9 mouse cellular contexts compared by ENCODE assay signal in genomic region chr11:117497256-117498136, GRCm38 (mm10). TPM values are rescaled to one million over a fixed set of nuclear protein-coding genes. Genes with fewer than 3 reads are reported as not detected.
DNase-seq lines count a peak whose midpoint lies in the region; ATAC-seq and TF ChIP-seq lines count a peak whose summit lies in the region.
"Had no signal": no experiment of that assay in that cellular context is flagged by ENCODE, and none has a peak within 500 bp of the region (broad histone marks: within the 10 kb centered on the region; RNA-seq: fewer than 3 reads in every experiment).

No protein-coding gene starts in this region.

- no peak for TF ChIP-seq CTCF in layer of hippocampus, adult 2 months (conservative IDR thresholded peaks at IDR 0.05)

- 8% methylated on average over 16 of the region's 16 CpGs for WGBS in hindbrain, embryonic 16.5 days
- 11% methylated on average over 16 of the region's 16 CpGs for WGBS in limb, embryonic 11.5 days
- 4% methylated on average over 16 of the region's 16 CpGs for WGBS in midbrain, embryonic 16.5 days

- intact Hi-C loops in gastrocnemius, postnatal 14 days (cut with DNase I; ENCODE audit: low total_unique reads) = loop anchor here (2.0 kb wide), 1 partner anchor 15 kb away; no protein-coding TSS in a partner anchor

- H3K4me2 ChIP-seq in hindbrain, embryonic 16.5 days (ENCODE audit: low read length) = peak overlapping the region; percentile 48
- H3K4me2 ChIP-seq in limb, embryonic 11.5 days (ENCODE audit: low read depth, severe bottlenecking) = peak overlapping the region; percentile 32
- peak overlapping the region; percentile 20 for H3K4me2 ChIP-seq in midbrain, embryonic 16.5 days (ENCODE audit: low read length)

- H3K36me3 ChIP-seq in hindbrain, embryonic 16.5 days (ENCODE audit: control insufficient read depth, insufficient read depth, low read length) = no peaks in the 10 kb centered on the region
- no peaks in the 10 kb centered on the region for H3K36me3 ChIP-seq in limb, embryonic 11.5 days (ENCODE audit: control insufficient read depth, insufficient read depth, low read length)
- no peaks in the 10 kb centered on the region for H3K36me3 ChIP-seq in midbrain, embryonic 16.5 days (ENCODE audit: control insufficient read depth, insufficient read depth, low read length)

- DNase-seq in layer of hippocampus, adult 2 months (ENCODE audit: low spot score in 2 of 2) = no peak
- no peak for DNase-seq in layer of hippocampus, adult 9-10 months (ENCODE audit: low spot score)
- peak; percentile 75 for DNase-seq in gastrocnemius, postnatal 14 days
- peak; percentile 85 for DNase-seq in limb, embryonic 11.5 days (ENCODE audit: low spot score)
- peak; percentile 49 for DNase-seq in thymus, postnatal 4 days

- peak; percentile 91 for ATAC-seq in hindbrain, embryonic 16.5 days
- peak; percentile 96 for ATAC-seq in limb, embryonic 11.5 days (ENCODE audit: insufficient number of reproducible peaks, low FRiP score, low TSS enrichment, low read depth)
- ATAC-seq in midbrain, embryonic 16.5 days = peak; percentile 92
- no peak for ATAC-seq in erythroid progenitor cell, adult 5-6 weeks (replicated peaks; ENCODE audit: low FRiP score, poor library complexity, severe bottlenecking)

- 0 out of 2 replicates have a peak, but pooled peaks cover 3% of the 10 kb centered on the region for H3K27me3 ChIP-seq in hindbrain, embryonic 16.5 days (replicated peaks; ENCODE audit: control insufficient read depth, insufficient read depth, low read length)
- H3K27me3 ChIP-seq in limb, embryonic 11.5 days (ENCODE audit: control insufficient read depth, insufficient read depth, low read length) = no peaks in the 10 kb centered on the region
- no peaks in the 10 kb centered on the region for H3K27me3 ChIP-seq in midbrain, embryonic 16.5 days (ENCODE audit: control insufficient read depth, insufficient read depth, low read depth, low read length)

- peak overlapping the region; percentile 54 for H3K9ac ChIP-seq in hindbrain, embryonic 16.5 days (ENCODE audit: low read depth, low read length)
- peak overlapping the region; percentile 31 for H3K9ac ChIP-seq in limb, embryonic 11.5 days (ENCODE audit: low read length)
- peak overlapping the region; percentile 55 for H3K9ac ChIP-seq in midbrain, embryonic 16.5 days (ENCODE audit: low read depth, low read length)

- H3K27ac ChIP-seq in layer of hippocampus, adult 2 months = peak overlapping the region; percentile 78
- peak overlapping the region; percentile 91 for H3K27ac ChIP-seq in hindbrain, embryonic 16.5 days (ENCODE audit: low read depth, low read length)
- H3K27ac ChIP-seq in limb, embryonic 11.5 days (replicated peaks; ENCODE audit: low read depth, low read length) = peak overlapping the region; percentile 88
- H3K27ac ChIP-seq in midbrain, embryonic 16.5 days (ENCODE audit: low read length) = peak overlapping the region; percentile 83

- H3K4me1 ChIP-seq in hindbrain, embryonic 16.5 days (ENCODE audit: control insufficient read depth, insufficient read depth, low read depth, low read length) = peaks cover 25% of the 10 kb centered on the region
- peaks cover 24% of the 10 kb centered on the region for H3K4me1 ChIP-seq in limb, embryonic 11.5 days (ENCODE audit: control insufficient read depth, insufficient read depth, low read length)
- peaks cover 38% of the 10 kb centered on the region for H3K4me1 ChIP-seq in midbrain, embryonic 16.5 days (ENCODE audit: control insufficient read depth, insufficient read depth, low read length)

- H3K4me3 ChIP-seq in layer of hippocampus, adult 2 months = peak overlapping the region; percentile 0; the same call in 1 of the 2 replicates
- no peak overlapping the region for H3K4me3 ChIP-seq in hindbrain, embryonic 16.5 days (ENCODE audit: low read length)
- no peak overlapping the region for H3K4me3 ChIP-seq in limb, embryonic 11.5 days (ENCODE audit: low read depth, low read length)
- no peak overlapping the region; the same call in 1 of the 2 replicates for H3K4me3 ChIP-seq in midbrain, embryonic 16.5 days (ENCODE audit: low read depth, low read length)

- H3K9me3 ChIP-seq in hindbrain, embryonic 16.5 days (ENCODE audit: control insufficient read depth, low read length) = no peaks in the 10 kb centered on the region
- H3K9me3 ChIP-seq in limb, embryonic 11.5 days (ENCODE audit: control insufficient read depth, low read length) = no peaks in the 10 kb centered on the region
- H3K9me3 ChIP-seq in midbrain, embryonic 16.5 days (replicated peaks; ENCODE audit: control insufficient read depth, low read length, poor library complexity, severe bottlenecking) = no peaks in the 10 kb centered on the region

RNA-seq across cellular contexts. Expression of gene Gm11733, which starts 13.3 kb away (rescaled TPM):
- total RNA-seq in layer of hippocampus, adult 2 months (2021) = under 1 TPM; 0.20 to 0.26 TPM
- total RNA-seq in gastrocnemius, postnatal 14 days (2021) = not detected
- 0.06 TPM in 2 replicates for polyA plus RNA-seq in hindbrain, embryonic 16.5 days (2015; fragmentation: Nextera tagmentation; extraction: Ambion mirVana)
- polyA plus RNA-seq in limb, embryonic 11.5 days (2014; fragmentation: Nextera tagmentation; extraction: Ambion mirVana) = not detected in 2 replicates
- not detected in 2 replicates for polyA plus RNA-seq in midbrain, embryonic 16.5 days (2015; fragmentation: Nextera tagmentation; extraction: Ambion mirVana)
- total RNA-seq in erythroid progenitor cell, adult 5-6 weeks (2015; ENCODE audit: low replicate concordance) = not detected in 2 replicates
- total RNA-seq in erythroid progenitor cell, adult 5-6 weeks (2017; ENCODE audit: low replicate concordance) = not detected in 2 replicates
- total RNA-seq: CH12.LX had no signal

Comparison
In these comparisons a context has a peak if more than half of its experiments do, and no peak if none do; other contexts are left out.
1. DNase-seq: peak in gastrocnemius, postnatal 14 days (single experiment), limb, embryonic 11.5 days (single experiment) and thymus, postnatal 4 days (single experiment); none in layer of hippocampus, adult 2 months (0 of 2) and layer of hippocampus, adult 9-10 months (single experiment).
2. Peak in every context shown above with its lines, with median percentiles within 50 percentile points of each other: H3K27ac ChIP-seq, H3K4me2 ChIP-seq and H3K9ac ChIP-seq.